Mouse (Mus musculus) A20 (cell line): Measurements from ENCODE around the gene Rnf24.

Experiments
- DNase-seq: peaks from one replicate; pipeline ENCODE4 v3.0.0-alpha.2; 2011; ENCODE audit warnings: low read depth, low spot score

Gene Rnf24

GRCm38 (mm10) chr2:131262680-131263670 is 89.7 kb downstream of the Rnf24 start:
- DNase-seq: peak; percentile 74

GRCm38 (mm10) chr2:131262213-131262672 is 90.4 kb downstream of the Rnf24 start, which contains the start of gene Pank2:
TSS of gene Pank2 (plus strand) at chr2:131262495.
- DNase-seq: peak; percentile 98

- DNase-seq: no peak
These were observed 91.0 kb downstream of the Rnf24 start for GRCm38 (mm10) chr2:131261481-131262212.

GRCm38 (mm10) chr2:131260544-131261307 is 92.0 kb downstream of the Rnf24 start:
- DNase-seq: no peak

- DNase-seq: peak; percentile 27
These were observed 94.0 kb downstream of the Rnf24 start for GRCm38 (mm10) chr2:131258693-131259092.

- peak; percentile 48 for DNase-seq
These were observed 97.0 kb downstream of the Rnf24 start for GRCm38 (mm10) chr2:131255738-131256137.

GRCm38 (mm10) chr2:131254329-131254713 is 98.4 kb downstream of the Rnf24 start:
- no peak for DNase-seq

- DNase-seq: peak; percentile 82
These were observed 98.9 kb downstream of the Rnf24 start for GRCm38 (mm10) chr2:131253681-131254328.
